Mouse (Mus musculus): ENCODE measurements around the gene Tmem45a.

The Tmem45a gene

GRCm38 (mm10) chr16:56795481-56796139, 90.4 kb downstream of the Tmem45a start, which contains the start of gene Adgrg7:
Adgrg7 (minus strand) TSS chr16:56795855.
- WGBS: 76% methylated on average over 8 of the region's 8 CpGs

GRCm38 (mm10) chr16:56794383-56795144, 91.4 kb downstream of the Tmem45a start:
- WGBS: 87% methylated on average over 7 of the region's 7 CpGs

- 49% methylated on average over 1 of the region's 1 CpGs for WGBS
Observed at GRCm38 (mm10) chr16:56793778-56794177, 92.2 kb downstream of the Tmem45a start.

GRCm38 (mm10) chr16:56785943-56786342, 100.0 kb downstream of the Tmem45a start:
- 84% methylated on average over 2 of the region's 2 CpGs for WGBS

GRCm38 (mm10) chr16:56771163-56772105, 114.5 kb downstream of the Tmem45a start:
- 43% methylated on average over 10 of the region's 10 CpGs for WGBS

Measured in cerebral cortex, adult 2 months (tissue).